Mouse (Mus musculus) megakaryocyte-erythroid progenitor cell, adult 5-6 weeks (primary cell): ENCODE data around the gene Zbtb7b. TPM values are rescaled to one million over a fixed set of nuclear protein-coding genes. Genes with fewer than 3 reads are reported as not detected.

Source experiments
- ATAC-seq: replicated peaks from 2 replicates; pipeline ENCODE4 v1.8.0; 2016; ENCODE audit warnings: mild to moderate bottlenecking, inconsistent platforms; ENCODE audit not compliant: severe bottlenecking, poor library complexity, low FRiP score, low TSS enrichment
- total RNA-seq, 2 experiments: library from RNA; stranded (forward) in 1 of 2; stranded (reverse) in 1 of 2; fragments of 200-1000, 215-1000 nt in 1 of 2; fragments of >200 nt in 1 of 2; fragmentation: Nextera tagmentation in 1 of 2; gene quantifications; 2 replicates each; pipeline ENCODE4 v1.2.3; 2014 to 2017

The Zbtb7b gene
- total RNA-seq, 2 experiments from 2014 or later, result 5.0 to 7.3 TPM

DNA sequence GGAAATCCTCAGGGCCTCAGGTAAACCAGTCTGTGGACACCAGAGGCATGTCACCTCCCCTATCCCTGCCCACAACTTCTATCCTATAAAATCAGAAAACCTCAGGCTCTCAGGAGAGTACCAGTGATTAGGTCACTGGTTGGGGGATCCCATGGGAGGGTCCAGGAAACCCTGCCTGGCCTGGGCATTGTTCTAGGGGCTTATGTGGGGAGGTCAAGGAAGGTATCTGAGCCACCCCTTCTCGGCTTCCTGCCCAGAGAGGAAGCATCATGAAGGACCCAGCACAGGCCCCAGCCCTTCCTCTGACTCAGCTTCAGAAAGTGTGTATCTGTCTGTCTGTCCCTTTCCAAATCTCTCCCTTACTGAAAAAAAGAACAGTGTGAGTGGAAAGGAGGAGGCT, 46.7 kb downstream of the Zbtb7b start:
- ATAC-seq, result no peak

DNA sequence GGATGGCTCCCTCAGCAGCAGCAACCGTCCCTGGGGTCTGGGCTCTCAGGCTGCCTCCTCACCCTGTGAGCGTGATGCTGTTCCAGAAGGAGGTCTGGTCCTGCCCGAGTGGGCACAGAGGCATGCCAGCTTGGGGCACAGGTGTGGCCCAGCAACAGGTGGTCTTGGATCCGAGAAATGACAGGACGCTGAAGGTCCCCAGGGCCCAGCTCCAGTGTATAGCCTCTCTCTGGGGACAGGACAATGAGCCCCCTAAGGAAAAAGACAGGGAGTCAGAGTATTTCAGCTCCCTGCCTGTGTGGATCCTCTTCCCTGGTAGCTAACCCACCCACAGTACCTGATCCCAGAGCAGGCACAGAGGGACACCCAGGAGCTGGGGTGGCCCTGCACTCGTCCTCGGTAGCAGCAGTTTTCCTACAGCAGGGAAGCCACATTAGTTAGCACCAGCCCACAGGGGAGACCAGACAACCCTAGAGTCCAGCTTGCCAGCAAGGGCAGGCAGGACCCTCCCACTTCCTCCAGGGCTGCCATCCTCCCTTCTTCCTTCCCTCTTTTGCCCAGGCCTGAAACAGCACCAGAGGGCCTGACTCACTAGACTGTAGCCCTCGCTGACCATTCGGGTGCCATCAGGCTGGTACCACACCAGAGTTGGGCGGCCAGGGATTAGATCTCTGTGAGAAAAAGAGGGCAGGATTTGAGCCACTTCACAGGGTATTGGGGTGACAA, 47.6 kb downstream of the Zbtb7b start:
- no peak for ATAC-seq

DNA sequence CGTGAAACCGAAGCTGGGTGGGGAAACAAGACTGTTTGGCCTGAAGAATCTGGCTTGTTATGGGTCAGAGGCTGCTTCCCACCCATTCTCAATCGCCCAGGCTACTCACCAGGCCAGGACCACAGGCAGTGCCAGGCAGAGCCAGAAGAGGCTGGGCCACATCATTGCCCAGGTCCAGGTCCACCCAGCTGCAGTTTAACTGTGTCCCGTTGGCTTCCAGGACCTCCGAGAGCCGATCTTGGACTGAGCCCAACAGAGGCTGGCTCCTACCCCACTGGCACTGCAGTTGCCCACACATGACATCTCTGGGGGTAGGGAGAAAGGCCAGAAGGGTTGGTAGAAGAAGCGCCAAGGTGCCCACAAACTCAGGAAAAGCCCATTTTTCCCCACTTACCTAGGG, 51.3 kb downstream of the Zbtb7b start:
- ATAC-seq, result no peak

DNA sequence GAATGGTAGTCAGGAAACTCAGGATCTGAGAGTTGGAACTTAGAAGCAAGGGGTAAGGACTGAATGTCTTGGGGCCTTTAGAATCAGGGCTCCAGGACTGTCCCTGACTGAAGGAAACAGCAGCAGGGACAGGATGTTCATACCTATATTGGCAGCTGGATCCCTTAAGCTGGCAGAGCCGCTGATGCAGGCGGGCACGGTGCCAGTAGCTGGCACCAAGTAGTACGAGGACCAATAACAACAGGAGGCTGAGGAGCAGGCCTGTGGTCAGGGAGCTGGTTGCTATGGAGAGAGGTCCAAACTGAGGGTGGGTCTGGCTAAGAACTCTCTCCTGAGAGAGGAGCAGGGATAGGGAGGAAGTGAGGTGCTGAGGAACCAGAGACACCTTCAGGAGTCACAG, 52.8 kb downstream of the Zbtb7b start:
- ATAC-seq, result no peak

DNA sequence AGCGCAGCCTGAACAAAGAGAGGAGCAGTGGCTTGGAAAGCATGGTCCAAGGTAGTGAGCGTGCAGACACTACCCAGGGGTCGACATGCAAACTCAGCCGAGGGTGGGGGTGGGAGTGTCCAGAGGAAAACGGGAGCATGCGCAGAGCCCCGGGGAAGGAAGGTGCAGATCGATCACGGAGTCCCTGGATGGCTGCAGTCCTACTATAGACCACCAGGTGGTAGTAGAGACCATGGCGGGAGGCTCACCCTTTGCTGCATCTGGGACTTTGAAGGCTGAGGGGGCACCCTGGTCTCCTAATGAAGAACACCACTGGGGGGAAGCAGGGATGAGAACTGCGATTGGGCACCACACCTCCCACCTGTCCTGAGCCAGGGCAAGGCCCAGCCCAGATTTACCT, 54.1 kb downstream of the Zbtb7b start:
- peak; percentile 73 for ATAC-seq

DNA sequence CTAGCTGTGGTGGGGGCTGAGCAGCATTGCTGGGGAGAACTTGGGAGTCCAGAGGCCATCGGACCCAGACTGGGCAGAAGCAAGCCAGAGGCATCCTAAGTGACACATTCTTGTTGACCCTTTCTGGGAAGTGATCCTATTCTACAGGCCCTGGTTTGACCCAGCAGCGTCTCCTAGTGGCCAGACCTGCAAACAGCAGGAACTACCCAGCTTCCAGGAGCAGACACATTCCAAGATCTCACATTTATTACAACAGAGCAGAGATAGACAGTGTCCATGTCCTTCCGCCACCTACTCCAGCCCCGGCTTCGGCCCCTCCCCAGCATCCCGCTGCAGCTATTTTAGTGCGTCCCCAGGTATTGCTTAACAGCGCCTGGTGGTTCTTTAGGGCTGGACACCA, 55.2 kb downstream of the Zbtb7b start:
- ATAC-seq, result 0 out of 2 replicates have a peak, but pooled peaks have one; percentile 24

DNA sequence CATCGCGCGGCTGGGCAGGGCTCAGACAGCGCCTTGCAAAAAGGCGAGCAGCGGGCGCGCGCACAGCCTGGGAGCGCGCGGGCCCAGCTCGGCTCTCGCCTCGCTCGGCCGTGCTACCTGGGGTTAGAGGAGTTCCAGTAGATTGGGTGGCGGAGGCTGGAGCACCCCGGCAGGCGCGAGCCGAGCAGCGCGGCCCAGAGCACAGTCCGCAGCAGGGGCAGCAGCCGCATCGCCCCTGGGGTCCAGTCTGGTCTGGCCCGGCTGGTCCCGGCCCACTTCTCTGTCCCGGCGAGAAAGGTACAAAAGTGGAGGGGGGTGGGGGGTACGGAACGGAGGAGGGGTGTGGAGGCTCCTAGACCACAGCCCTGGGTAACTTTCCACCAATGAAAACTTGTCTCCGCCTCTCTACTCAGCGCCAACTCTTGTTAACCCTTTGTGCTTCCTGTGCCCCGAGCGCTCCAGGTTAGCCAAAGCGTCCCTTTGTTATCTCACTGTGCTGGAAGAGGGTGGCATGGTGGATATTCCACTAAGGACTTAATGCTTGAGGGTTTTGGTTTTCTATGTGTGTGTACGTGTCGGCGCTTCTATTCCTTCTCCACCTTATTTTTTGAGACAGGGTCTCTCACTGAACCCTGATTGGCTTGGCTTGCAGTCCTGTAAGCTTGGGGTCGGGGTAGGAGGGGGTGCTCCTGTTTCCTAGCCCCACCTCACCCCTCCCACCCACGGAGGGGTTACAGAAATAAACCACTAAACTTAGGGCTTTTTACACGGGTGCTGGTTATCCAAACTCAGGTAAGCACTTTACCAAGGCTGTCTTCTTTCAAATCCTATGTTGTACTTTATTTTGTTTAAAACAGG, 56.6 kb downstream of the Zbtb7b start, which contains the start of gene Efna4:
TSS of gene Efna4 (minus strand) at position 308 of the 858 bp plus-strand sequence.
- ATAC-seq, result peak; percentile 27; the same call in 1 of the 2 replicates

DNA sequence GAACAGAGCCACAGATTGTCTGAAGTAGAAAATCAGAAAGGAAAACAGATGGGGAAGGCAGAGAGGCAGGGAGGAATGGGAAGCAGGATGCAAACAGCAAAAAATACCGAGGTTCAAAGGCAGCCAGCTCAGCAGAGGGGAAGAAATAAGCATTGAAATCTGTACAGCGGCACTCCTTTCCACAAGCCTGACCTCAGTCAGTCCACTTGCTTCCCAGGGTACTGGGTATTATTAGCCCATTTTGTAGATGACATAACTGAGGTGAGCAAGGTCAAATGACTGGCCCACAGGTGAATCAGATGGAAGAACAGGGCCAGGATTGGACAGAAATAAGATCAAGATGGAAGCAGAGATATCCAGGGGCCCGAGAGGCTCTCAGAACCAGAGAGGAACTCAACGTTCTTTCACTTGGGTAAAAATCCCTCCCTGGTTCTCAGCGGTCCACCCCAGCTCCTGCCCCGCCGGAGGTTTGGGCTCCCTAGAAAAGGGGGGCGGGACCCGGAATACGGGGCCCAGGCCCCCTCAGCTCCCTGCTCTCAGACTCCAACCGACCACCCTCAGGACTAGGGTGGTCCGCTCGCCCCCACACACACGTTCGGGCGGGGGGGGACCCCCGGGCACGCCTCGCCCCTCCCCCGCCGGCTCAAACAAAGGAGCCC, 57.4 kb downstream of the Zbtb7b start:
- no peak for ATAC-seq

DNA sequence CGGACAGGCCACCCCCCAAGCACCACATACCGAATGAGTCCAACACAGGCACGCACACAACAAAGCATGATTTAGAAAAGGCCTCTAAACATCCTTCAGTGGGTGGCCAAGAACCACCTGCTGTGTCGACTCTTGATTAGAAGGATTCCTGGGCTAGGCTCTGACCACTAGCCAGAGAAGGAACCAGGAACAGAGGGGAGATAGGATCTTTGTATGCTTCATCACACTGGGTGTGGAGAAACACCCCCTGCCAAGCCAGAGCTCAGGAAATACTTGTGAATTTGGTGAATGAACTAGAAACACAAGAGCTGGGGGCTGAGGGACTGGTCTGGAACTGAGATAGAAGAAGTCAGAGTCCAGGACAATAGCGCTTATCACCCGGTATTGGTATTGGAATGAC, 58.0 kb downstream of the Zbtb7b start:
- ATAC-seq, result no peak

DNA sequence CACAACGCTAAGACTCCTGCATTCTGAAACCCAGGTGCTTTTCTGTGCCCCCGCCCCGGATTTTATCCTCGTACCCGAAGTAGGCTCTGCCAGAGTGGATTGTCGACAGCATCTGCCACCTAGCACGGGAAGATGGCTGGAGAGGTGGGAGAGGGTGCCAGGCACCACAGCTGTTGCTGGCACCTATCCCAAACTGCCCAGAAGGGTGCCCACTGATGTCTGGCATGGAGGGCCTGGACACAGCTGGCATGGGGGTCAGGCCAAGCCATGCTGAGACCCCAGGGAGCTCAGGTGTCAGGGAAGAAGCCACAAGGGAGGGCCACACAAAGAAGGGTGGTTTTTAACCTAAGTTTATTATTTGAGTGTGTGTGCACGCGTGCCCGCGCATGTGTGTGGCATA, 61.5 kb downstream of the Zbtb7b start:
- no peak for ATAC-seq

DNA sequence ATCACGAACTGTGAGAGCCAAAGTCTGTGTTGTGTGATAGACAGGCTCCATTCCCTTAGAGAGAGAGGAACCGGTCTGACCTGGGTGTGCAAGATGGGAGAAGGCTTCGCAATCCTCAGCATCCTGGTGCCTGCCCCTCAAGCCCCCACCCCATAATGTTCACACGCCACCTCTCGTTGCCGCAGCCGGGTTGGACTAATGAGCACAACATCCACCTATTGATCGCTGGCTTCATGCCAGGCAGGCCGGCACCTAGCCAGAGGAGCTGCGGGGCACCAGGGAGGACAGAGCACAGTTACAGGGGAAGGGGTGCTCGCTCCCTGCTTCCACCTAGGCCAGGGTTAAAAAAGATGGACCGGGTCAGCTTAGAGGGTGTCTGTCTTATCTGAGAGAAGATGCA, 62.1 kb downstream of the Zbtb7b start:
- ATAC-seq, result no peak

DNA sequence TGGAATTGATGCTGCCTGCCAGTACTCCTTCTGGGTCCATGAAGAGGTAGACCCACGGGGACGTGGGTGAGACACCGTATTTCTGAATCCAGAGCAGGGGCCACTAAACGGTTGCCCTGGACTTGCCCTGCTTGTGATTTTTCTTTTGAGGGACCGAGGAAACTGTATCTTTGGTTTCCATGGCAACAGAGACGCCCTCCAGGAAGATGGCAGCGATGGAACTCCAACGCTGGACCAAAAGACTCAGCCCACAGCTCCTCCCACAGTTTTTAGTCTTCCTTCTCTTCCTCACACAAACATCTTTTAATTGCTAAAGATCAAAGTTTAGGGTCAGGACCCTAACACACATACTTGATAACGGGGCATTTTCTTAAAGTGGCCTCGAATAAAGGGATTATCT, 62.6 kb downstream of the Zbtb7b start:
- no peak for ATAC-seq

DNA sequence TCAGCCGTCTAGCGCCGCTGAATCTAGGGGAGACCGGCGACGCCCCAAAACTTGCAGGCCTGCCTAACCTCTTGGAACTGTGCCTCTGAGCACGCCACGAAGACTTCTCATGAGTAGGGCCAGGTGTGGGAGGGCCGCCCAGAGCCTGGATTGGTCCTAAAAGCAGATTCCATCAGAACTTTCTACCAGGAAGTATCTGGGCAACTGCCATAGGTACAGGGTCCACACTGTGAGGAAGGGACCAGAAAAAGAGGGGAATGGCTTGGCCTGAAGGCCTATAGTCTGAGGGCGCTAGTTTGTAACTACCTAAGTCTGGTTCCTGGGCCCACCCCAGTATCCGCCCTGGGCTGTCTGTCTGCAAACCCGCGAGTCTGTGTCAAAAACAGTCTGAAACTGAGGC, 63.0 kb downstream of the Zbtb7b start:
- 0 out of 2 replicates have a peak, but pooled peaks have one; percentile 26 for ATAC-seq

DNA sequence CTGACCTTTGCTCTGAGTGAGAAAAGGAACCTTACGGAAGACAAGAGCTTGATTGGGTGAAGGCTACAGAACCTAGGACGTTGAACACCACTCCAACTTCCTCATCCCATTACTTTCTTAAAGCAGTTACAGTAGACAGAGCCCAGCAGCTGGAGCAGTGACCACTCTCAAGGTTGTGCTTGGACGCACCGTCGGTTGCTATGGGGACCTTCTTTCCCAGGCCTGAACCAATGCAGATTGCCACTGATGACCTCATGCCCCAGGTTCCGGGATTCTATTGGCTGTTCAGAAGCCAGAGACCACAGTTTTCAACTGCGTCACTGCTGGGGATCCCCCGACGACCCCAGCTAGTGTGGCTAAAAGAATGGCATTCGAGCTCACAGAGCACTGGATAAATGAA, 63.6 kb downstream of the Zbtb7b start:
- no peak for ATAC-seq

DNA sequence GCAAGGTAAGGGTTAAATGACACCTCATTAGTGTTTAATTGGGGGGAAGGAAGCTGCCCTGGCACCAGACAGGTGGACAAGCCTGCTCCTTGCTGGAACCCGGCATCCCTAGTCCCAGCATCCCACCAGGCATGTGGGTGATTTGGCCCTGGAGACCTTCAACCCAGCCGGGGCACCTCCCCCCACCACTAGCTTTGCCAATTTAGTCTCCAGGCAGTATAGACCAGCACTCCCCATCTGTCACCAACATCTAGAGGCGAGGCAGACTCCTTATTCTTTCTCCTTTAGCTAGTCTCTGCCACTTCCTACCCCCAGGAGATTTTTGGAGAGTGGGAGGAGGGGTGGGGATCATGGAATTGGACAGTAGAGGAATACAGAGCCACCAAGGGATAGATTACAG, 64.2 kb downstream of the Zbtb7b start:
- no peak for ATAC-seq

DNA sequence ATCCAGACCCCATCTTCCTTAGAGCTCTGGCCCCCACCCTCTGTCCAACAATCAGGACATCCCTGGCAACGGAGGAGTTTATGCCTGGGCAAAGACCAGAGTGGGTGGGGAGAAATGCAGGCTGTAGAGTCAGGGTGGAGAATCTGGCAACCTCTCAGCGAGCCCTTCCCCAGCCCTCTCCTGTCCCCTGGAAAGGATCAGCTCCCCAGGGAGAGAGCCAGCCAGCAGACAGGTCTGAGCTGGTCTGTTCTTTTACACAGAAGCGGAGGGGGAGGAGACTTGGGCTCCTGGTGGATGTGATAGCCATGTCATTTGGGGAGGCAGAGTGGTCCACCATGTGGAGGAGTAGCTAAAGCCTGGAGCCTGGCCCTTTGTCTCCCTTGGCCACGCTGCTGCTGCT, 66.0 kb downstream of the Zbtb7b start:
- no peak for ATAC-seq
